Mouse (Mus musculus) heart, embryonic 15.5 days (tissue): ENCODE data around the gene Ugt1a5. TPM values are rescaled to one million over a fixed set of nuclear protein-coding genes. Genes with fewer than 3 reads are reported as not detected.

Experiments used
- ATAC-seq: fragments of 200-750 bp; cut with Nextera tagmentation; replicated peaks from 2 replicates; pipeline ENCODE4 v1.8.0; 2017; ENCODE audit warnings: low read depth, moderate TSS enrichment; ENCODE audit not compliant: insufficient number of reproducible peaks, insufficient read depth, low FRiP score
- H3K27ac ChIP-seq: fragments of 300-500 bp; sonication (generic); 2 replicates; pipeline ENCODE4 v1.5.1; 2015; ENCODE audit warnings: mild to moderate bottlenecking, inconsistent platforms
- H3K27me3 ChIP-seq: fragments of 300-500 bp; sonication (generic); 2 replicates; pipeline ENCODE4 v1.6.1; 2015; ENCODE audit warnings: inconsistent platforms
- H3K36me3 ChIP-seq: fragments of 300-500 bp; sonication (generic); 2 replicates; pipeline ENCODE4 v1.6.1; 2015; ENCODE audit warnings: mild to moderate bottlenecking, inconsistent platforms
- H3K4me1 ChIP-seq: fragments of 300-500 bp; sonication (generic); replicated peaks from 2 replicates; pipeline ENCODE4 v1.6.1; 2015; ENCODE audit warnings: inconsistent platforms
- H3K4me2 ChIP-seq: fragments of 300-500 bp; sonication (generic); 2 replicates; pipeline ENCODE4 v1.6.1; 2015; ENCODE audit warnings: inconsistent platforms, mild to moderate bottlenecking, moderate library complexity
- H3K4me3 ChIP-seq: fragments of 300-500 bp; sonication (generic); 2 replicates; pipeline ENCODE4 v1.5.1; 2015; ENCODE audit warnings: mild to moderate bottlenecking, inconsistent platforms
- H3K9ac ChIP-seq: fragments of 300-500 bp; sonication (generic); 2 replicates; pipeline ENCODE4 v1.6.1; 2015; ENCODE audit warnings: mild to moderate bottlenecking, inconsistent platforms
- H3K9me3 ChIP-seq: fragments of 300-500 bp; sonication (generic); replicated peaks from 2 replicates; pipeline ENCODE4 v1.6.1; 2016; ENCODE audit warnings: inconsistent platforms
- WGBS: fragments of 180-500 bp; shearing (Covaris S2); methylation state at CpG from one replicate; pipeline ENCODE4 v1.1.7; 2015; ENCODE audit warnings: mixed read lengths; 5-methylcytosine and 5-hydroxymethylcytosine counted together
- polyA plus RNA-seq: library from polyadenylated mRNA; unstranded; fragments of >200 nt; fragmentation: Nextera tagmentation; extraction: Ambion mirVana; gene quantifications from 2 replicates; pipeline ENCODE4 v1.2.1, GENCODE M21; 2015

Ugt1a5 gene
- polyA plus RNA-seq, 1 experiment from 2014 or later = not detected

- ATAC-seq = no peak
Observed at GRCm38 (mm10) chr1:88200456-88200855, 34.6 kb downstream of the Ugt1a5 start, which contains the start of gene Ugt1a2. TSS of gene Ugt1a2 (plus strand) at chr1:88200601.

DNA sequence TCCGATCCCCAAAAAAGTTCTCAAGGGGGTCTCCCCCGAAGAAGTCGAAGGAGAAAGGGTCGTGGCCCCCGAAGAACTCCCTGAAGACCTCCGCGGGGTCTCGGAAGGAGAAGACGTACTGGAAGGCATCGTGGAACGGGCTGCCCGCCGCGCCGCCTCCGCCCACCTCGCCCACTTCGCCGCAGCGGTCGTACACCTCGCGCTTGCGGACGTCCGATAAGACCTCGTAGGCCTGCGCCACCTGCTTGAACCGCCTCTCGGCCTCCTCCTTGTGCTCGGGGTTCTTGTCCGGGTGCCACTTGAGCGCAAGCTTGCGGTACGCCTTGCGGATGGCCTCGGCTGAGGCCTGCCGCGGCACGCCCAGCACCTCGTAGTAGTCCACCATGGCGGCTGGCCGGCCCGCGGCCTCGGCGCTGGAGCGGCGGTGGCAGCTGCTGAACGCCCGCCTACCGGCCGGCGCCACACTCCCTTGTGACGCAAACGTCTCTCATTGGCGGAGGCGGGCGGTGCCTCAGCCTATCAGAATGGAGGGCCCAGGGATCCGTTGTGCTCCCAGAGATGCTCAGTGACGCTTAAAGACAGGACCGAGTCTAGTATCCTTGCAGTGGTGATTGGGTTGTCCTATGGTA lies 39.6 kb downstream of the Ugt1a5 start, which contains the start of gene Dnajb3:
TSS of gene Dnajb3 (minus strand) at position 489 of the 629 bp plus-strand sequence.
- peak within 1 kb of the TSS; percentile 56 for H3K4me3 ChIP-seq
- H3K36me3 ChIP-seq = no peaks in the 10 kb centered on the region
- no peaks in the 10 kb centered on the region for H3K27me3 ChIP-seq
- WGBS = 4% methylated on average over 62 of the region's 62 CpGs
- no peak within 1 kb of the TSS for H3K27ac ChIP-seq
- peaks cover 9% of the 10 kb centered on the region for H3K4me1 ChIP-seq
- peak within 1 kb of the TSS; percentile 71 for H3K9ac ChIP-seq
- H3K4me2 ChIP-seq = peak within 1 kb of the TSS; percentile 91
- H3K9me3 ChIP-seq = no peaks in the 10 kb centered on the region
- ATAC-seq = peak; percentile 95

More at GRCm38 (mm10) chr1:88200456-88200855, 34.6 kb downstream of the Ugt1a5 start, which contains the start of gene Ugt1a2:
- H3K4me1 ChIP-seq = peaks cover 5% of the 10 kb centered on the region; the same call in 1 of the 2 replicates
- H3K4me2 ChIP-seq = no peak within 1 kb of the TSS
- no peak within 1 kb of the TSS for H3K4me3 ChIP-seq
- WGBS = 74% methylated on average over 7 of the region's 7 CpGs
- H3K36me3 ChIP-seq = no peaks in the 10 kb centered on the region
- no peak within 1 kb of the TSS for H3K27ac ChIP-seq
- no peak within 1 kb of the TSS for H3K9ac ChIP-seq
- H3K9me3 ChIP-seq = no peaks in the 10 kb centered on the region
- H3K27me3 ChIP-seq = no peaks in the 10 kb centered on the region

DNA sequence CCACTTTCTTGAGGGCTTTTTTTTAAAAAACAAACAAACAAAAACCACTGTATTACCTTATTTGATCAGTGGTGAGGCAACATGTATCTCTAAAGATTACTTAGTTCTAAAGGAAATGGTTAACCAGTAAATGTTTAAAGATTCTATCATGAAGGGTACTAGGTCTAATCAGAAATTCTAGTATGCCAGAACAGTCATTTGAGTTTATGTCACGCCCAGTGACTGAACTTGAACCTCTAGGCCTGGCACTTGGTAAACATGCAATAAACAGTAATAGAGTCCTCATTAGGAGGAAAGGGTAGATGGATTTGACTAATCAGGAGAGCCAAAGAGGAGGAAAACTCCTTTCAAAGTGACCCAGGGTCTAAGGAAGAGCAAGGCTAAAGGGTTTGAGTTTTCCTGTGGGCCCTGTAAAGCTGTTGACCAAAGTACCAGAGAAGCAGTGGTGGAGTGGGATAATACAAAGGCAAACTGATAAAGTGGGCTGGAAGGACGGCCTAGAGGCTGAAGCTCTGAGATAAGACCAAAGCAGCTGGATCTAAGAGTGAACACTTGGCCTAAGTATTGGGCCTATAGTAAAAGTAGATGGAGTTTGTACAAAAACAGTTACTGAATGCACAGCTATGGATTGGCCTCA lies 41.1 kb downstream of the Ugt1a5 start:
- no peak overlapping the region for H3K4me3 ChIP-seq
- no peak overlapping the region for H3K4me2 ChIP-seq
- 68% methylated on average over 2 of the region's 2 CpGs for WGBS
- peaks cover 7% of the 10 kb centered on the region for H3K9me3 ChIP-seq
- H3K27me3 ChIP-seq = no peaks in the 10 kb centered on the region
- H3K9ac ChIP-seq = no peak overlapping the region
- H3K4me1 ChIP-seq = peaks cover 9% of the 10 kb centered on the region
- H3K36me3 ChIP-seq = no peaks in the 10 kb centered on the region
- no peak overlapping the region for H3K27ac ChIP-seq
- ATAC-seq = no peak

DNA sequence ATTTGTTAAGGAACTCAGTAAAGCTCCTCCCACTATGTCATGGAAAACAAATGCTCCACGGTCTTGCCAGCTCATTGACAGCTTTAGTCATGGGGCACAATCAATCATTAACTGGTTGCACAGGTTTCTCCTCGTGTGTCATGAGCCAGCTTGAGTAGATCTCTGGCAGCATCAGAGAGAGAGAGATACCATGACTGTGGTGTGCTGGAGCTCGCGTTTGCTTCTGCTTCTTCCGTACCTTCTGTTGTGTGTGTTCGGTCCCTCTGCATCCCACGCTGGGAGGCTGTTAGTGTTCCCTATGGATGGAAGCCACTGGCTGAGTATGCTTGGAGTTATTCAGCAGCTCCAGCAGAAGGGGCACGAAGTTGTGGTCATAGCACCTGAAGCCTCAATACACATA lies 46.0 kb downstream of the Ugt1a5 start, which contains the start of gene Ugt1a1:
TSS of gene Ugt1a1 (plus strand) at position 148 of the 400 bp plus-strand sequence.
- 61% methylated on average over 8 of the region's 8 CpGs for WGBS
- ATAC-seq = no peak; the same call in 1 of the 2 replicates
- Histone ChIP-seq H3K27me3 (no peaks in the 10 kb centered on the region), H3K36me3 (no peaks in the 10 kb centered on the region), H3K9ac (no peak within 1 kb of the TSS), H3K9me3 (peaks cover 47% of the 10 kb centered on the region), H3K4me2 (no peak within 1 kb of the TSS), H3K4me3 (no peak within 1 kb of the TSS), H3K27ac (no peak within 1 kb of the TSS), H3K4me1 (no peaks in the 10 kb centered on the region)

- 56% methylated on average over 8 of the region's 8 CpGs for WGBS
- Histone ChIP-seq H3K9ac (no peak overlapping the region), H3K27me3 (no peaks in the 10 kb centered on the region), H3K4me3 (no peak overlapping the region), H3K4me1 (no peaks in the 10 kb centered on the region), H3K36me3 (no peaks in the 10 kb centered on the region), H3K4me2 (no peak overlapping the region), H3K9me3 (peaks cover 54% of the 10 kb centered on the region), H3K27ac (no peak overlapping the region)
- peak; percentile 34; the same call in 1 of the 2 replicates for ATAC-seq
Observed at GRCm38 (mm10) chr1:88212341-88213045, 46.7 kb downstream of the Ugt1a5 start.

DNA sequence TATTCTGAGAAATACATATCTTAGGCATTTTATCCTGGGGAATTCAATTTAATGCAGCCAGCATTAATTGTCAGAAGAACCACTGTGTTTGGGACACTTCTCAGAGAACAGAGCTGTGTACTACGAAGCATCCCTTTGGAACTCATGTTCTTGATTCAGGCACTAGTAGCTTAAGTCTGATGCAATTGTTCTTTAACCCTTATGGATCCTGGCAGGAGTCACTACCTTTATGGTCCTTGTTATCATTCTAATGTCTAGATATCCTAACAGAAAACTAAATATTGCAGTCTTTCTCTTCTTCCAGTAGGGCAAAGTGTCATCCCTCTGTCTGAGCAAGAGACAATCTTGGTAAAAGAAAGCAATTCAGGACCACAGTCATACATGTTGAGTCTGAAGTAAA lies 47.2 kb downstream of the Ugt1a5 start:
- 76% methylated on average over 1 of the region's 1 CpGs for WGBS
- Histone ChIP-seq H3K9me3 (peaks cover 56% of the 10 kb centered on the region), H3K4me3 (no peak overlapping the region), H3K27me3 (no peaks in the 10 kb centered on the region), H3K36me3 (no peaks in the 10 kb centered on the region), H3K9ac (no peak overlapping the region), H3K4me1 (no peaks in the 10 kb centered on the region), H3K27ac (no peak overlapping the region), H3K4me2 (no peak overlapping the region)
- ATAC-seq = no peak

GRCm38 (mm10) chr1:88213766-88214461 lies 48.1 kb downstream of the Ugt1a5 start:
- ATAC-seq = peak; percentile 7; the same call in 1 of the 2 replicates
- Histone ChIP-seq H3K27ac (no peak overlapping the region), H3K27me3 (no peaks in the 10 kb centered on the region), H3K36me3 (no peaks in the 10 kb centered on the region), H3K9ac (no peak overlapping the region), H3K4me1 (no peaks in the 10 kb centered on the region), H3K4me3 (no peak overlapping the region), H3K9me3 (peaks cover 56% of the 10 kb centered on the region), H3K4me2 (no peak overlapping the region)
- WGBS = 70% methylated on average over 2 of the region's 2 CpGs

- H3K27ac ChIP-seq = no peak overlapping the region
- H3K9ac ChIP-seq = no peak overlapping the region
- 70% methylated on average over 2 of the region's 2 CpGs for WGBS
- ATAC-seq = no peak
- H3K4me1 ChIP-seq = no peaks in the 10 kb centered on the region
- no peak overlapping the region for H3K4me3 ChIP-seq
- no peak overlapping the region for H3K4me2 ChIP-seq
- no peaks in the 10 kb centered on the region for H3K36me3 ChIP-seq
- peaks cover 56% of the 10 kb centered on the region for H3K9me3 ChIP-seq
- no peaks in the 10 kb centered on the region for H3K27me3 ChIP-seq
Observed at GRCm38 (mm10) chr1:88214462-88214952, 48.7 kb downstream of the Ugt1a5 start.

- H3K27me3 ChIP-seq = no peaks in the 10 kb centered on the region
- no peak for ATAC-seq
- H3K4me2 ChIP-seq = no peak overlapping the region
- 63% methylated on average over 10 of the region's 10 CpGs for WGBS
- H3K4me3 ChIP-seq = no peak overlapping the region
- no peak overlapping the region for H3K27ac ChIP-seq
- H3K9me3 ChIP-seq = peaks cover 56% of the 10 kb centered on the region
- no peaks in the 10 kb centered on the region for H3K4me1 ChIP-seq
- no peaks in the 10 kb centered on the region for H3K36me3 ChIP-seq
- no peak overlapping the region for H3K9ac ChIP-seq
Observed at GRCm38 (mm10) chr1:88215466-88216380, 49.9 kb downstream of the Ugt1a5 start.

- Histone ChIP-seq H3K4me3 (no peak overlapping the region), H3K4me1 (no peaks in the 10 kb centered on the region), H3K36me3 (no peaks in the 10 kb centered on the region), H3K9ac (no peak overlapping the region), H3K27ac (no peak overlapping the region), H3K9me3 (peaks cover 53% of the 10 kb centered on the region), H3K27me3 (no peaks in the 10 kb centered on the region), H3K4me2 (no peak overlapping the region)
- no peak for ATAC-seq
- WGBS = 48% methylated on average over 2 of the region's 2 CpGs
Observed at GRCm38 (mm10) chr1:88216551-88216950, 50.7 kb downstream of the Ugt1a5 start.
